In the genomic region with DNA sequence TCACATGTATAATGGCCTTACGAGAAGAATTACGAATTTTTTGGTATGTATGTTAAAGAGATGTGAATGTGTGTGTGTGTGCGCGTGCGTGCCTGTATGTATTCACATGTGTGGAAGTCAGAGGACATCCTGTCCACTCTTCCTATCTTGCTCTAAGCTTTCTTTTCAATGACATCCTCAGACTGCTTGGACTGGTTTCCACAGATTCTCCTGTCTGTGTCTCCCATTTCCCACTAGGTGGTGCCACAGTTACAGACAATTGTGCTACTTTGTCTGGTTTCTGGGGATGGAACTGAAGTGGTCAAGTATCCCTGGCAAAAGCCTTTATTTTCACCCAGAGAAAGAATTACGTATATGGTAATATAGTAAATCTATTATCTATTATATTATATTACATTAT, we compare ENCODE assay signal across 9 mouse cellular contexts. TPM values are rescaled to one million over a fixed set of nuclear protein-coding genes. Genes with fewer than 3 reads are reported as not detected.
A peak's percentile ranks its signal among the peaks of the same experiment; 100 is the strongest.
DNase-seq lines count a peak whose midpoint lies in the region; TF ChIP-seq lines count a peak whose summit lies in the region.
"Had no signal": no experiment of that assay in that cellular context is flagged by ENCODE, and none has a peak within 500 bp of the region (broad histone marks: within the 10 kb centered on the region; RNA-seq: fewer than 3 reads in every experiment).

No protein-coding gene starts in this region.

- H3K27ac ChIP-seq in cerebellum, adult 2 months (ENCODE audit: insufficient read depth, low read length), result no peak overlapping the region
- H3K27ac ChIP-seq in layer of hippocampus, adult 2 months, result no peak overlapping the region
- H3K27ac ChIP-seq: liver, embryonic 13.5 days had no signal

- WGBS in cerebellum, adult 2 months, result 58% methylated on average over 6 of the region's 6 CpGs

- no peak for TF ChIP-seq POLR2A in cerebellum, adult 2 months (IDR thresholded peaks at IDR 0.05; ENCODE audit: borderline replicate concordance, insufficient read depth, low read length)

- intact Hi-C loops in heart, postnatal 10 days (cut with DNase I), result loop anchor here (2.0 to 10.0 kb wide), 5 partner anchors 395 to 1562 kb away; no protein-coding TSS in a partner anchor

- peak; percentile 61; the same call in 1 of the 2 replicates for TF ChIP-seq CTCF in cerebellum, adult 2 months (IDR thresholded peaks at IDR 0.05; ENCODE audit: borderline replicate concordance, insufficient read depth, low read depth, low read length)
- TF ChIP-seq CTCF in layer of hippocampus, adult 2 months (conservative IDR thresholded peaks at IDR 0.05), result peak; percentile 94

- H3K27me3 ChIP-seq in cerebellum, adult 2 months (ENCODE audit: control insufficient read depth, insufficient read depth, low read length), result no peaks in the 10 kb centered on the region

- no peaks in the 10 kb centered on the region for H3K4me1 ChIP-seq in cerebellum, adult 2 months (ENCODE audit: control insufficient read depth, insufficient read depth, low read length)

- no peak overlapping the region for H3K4me3 ChIP-seq in cerebellum, adult 2 months (replicated peaks; ENCODE audit: insufficient read depth, low read depth, low read length)
- H3K4me3 ChIP-seq in layer of hippocampus, adult 2 months, result no peak overlapping the region
- H3K4me3 ChIP-seq: liver, embryonic 13.5 days had no signal

- peak in 1 of 2 experiments; percentile 45 for DNase-seq in cerebellum, adult 2 months
- DNase-seq in cerebellum, adult 11 months, result no peak
- DNase-seq in layer of hippocampus, adult 2 months (ENCODE audit: low spot score in 2 of 2), result peak; percentile 58 to 60
- no peak for DNase-seq in layer of hippocampus, postnatal 36 days
- DNase-seq in NIH3T3 (ENCODE audit: low read depth), result peak; percentile 84
- peak; percentile 70 to 72 for DNase-seq in heart, postnatal 10 days
- peak; percentile 84 for DNase-seq in retina, embryonic 14.5 days (ENCODE audit: low spot score)
- DNase-seq in spleen, adult 18-20 months, result no peak
- DNase-seq: liver, embryonic 13.5 days had no signal

RNA-seq across cellular contexts. Expression of a gene that starts 4.0 kb away (rescaled TPM):
- polyA plus RNA-seq in cerebellum, adult 2 months (2012; rRNA removed), result 1.2 and 1.5 TPM in 2 replicates
- total RNA-seq in layer of hippocampus, adult 2 months (2021), result 10 to 100 TPM; 29.4 to 34.5 TPM
- total RNA-seq in layer of hippocampus, postnatal 36 days (2021), result 10 to 100 TPM; 28.4 to 35.2 TPM
- total RNA-seq in heart, postnatal 10 days (2021), result 10 to 100 TPM; 17.1 to 20.0 TPM

Comparison
In these comparisons a context has a peak if more than half of its experiments do, and no peak if none do; other contexts are left out.
1. DNase-seq: peak in layer of hippocampus, adult 2 months (2 of 2), NIH3T3 (single experiment), heart, postnatal 10 days (2 of 2) and retina, embryonic 14.5 days (single experiment); none in cerebellum, adult 11 months (single experiment), layer of hippocampus, postnatal 36 days (0 of 2) and spleen, adult 18-20 months (0 of 2).